Comparison of ENCODE assay signal across 9 mouse cellular contexts in genomic region chr17:56305826-56306225, GRCm38 (mm10). TPM values are rescaled to one million over a fixed set of nuclear protein-coding genes. Genes with fewer than 3 reads are reported as not detected.
DNase-seq lines count a peak whose midpoint lies in the region; ATAC-seq and TF ChIP-seq lines count a peak whose summit lies in the region.
"Had no signal": no experiment of that assay in that cellular context is flagged by ENCODE, and none has a peak within 500 bp of the region (broad histone marks: within the 10 kb centered on the region; RNA-seq: fewer than 3 reads in every experiment).

No protein-coding gene starts in this region.

- WGBS in liver, adult 2 months, result 62% methylated on average over 8 of the region's 8 CpGs
- WGBS in embryonic facial prominence, embryonic 13.5 days, result 68% methylated on average over 8 of the region's 8 CpGs
- 30% methylated on average over 8 of the region's 8 CpGs for WGBS in intestine, postnatal 0 days

- no peaks in the 10 kb centered on the region for H3K9me3 ChIP-seq in embryonic facial prominence, embryonic 13.5 days
- H3K9me3 ChIP-seq in intestine, postnatal 0 days (ENCODE audit: control insufficient read depth), result no peaks in the 10 kb centered on the region

- H3K27ac ChIP-seq in liver, adult 2 months (replicated peaks; ENCODE audit: insufficient read depth, low read depth, low read length), result no peak overlapping the region
- H3K27ac ChIP-seq in embryonic facial prominence, embryonic 13.5 days, result peak overlapping the region; percentile 76; the same call in 1 of the 2 replicates
- 0 out of 2 replicates have a peak overlapping the region, but pooled peaks have one; percentile 35 for H3K27ac ChIP-seq in intestine, postnatal 0 days (ENCODE audit: low read depth, low read length)

- H3K4me1 ChIP-seq in liver, adult 2 months (ENCODE audit: control insufficient read depth, insufficient read depth, low read length), result 0 out of 2 replicates have a peak, but pooled peaks cover 6% of the 10 kb centered on the region
- peaks cover 45% of the 10 kb centered on the region for H3K4me1 ChIP-seq in embryonic facial prominence, embryonic 13.5 days
- H3K4me1 ChIP-seq in intestine, postnatal 0 days (replicated peaks; ENCODE audit: control insufficient read depth, insufficient read depth, low read length), result no peaks in the 10 kb centered on the region; the same call in 1 of the 2 replicates

- peak; percentile 69 for TF ChIP-seq CTCF in liver, adult 2 months (IDR thresholded peaks at IDR 0.05; ENCODE audit: low read depth, low read length)
- peak; percentile 77 for TF ChIP-seq CTCF in intestine, postnatal 0 days (IDR thresholded peaks at IDR 0.05; ENCODE audit: low read depth)

- no peak overlapping the region for H3K9ac ChIP-seq in liver, adult 2 months (ENCODE audit: low read depth, low read length)
- H3K9ac ChIP-seq in embryonic facial prominence, embryonic 13.5 days, result peak overlapping the region; percentile 84
- H3K9ac ChIP-seq in intestine, postnatal 0 days (ENCODE audit: low read depth, low read length), result no peak overlapping the region

- no peak for TF ChIP-seq POLR2A in liver, adult 2 months (IDR thresholded peaks at IDR 0.05; ENCODE audit: extremely low read depth, insufficient read depth, low read length)

- peak overlapping the region; percentile 100 for H3K4me2 ChIP-seq in embryonic facial prominence, embryonic 13.5 days
- H3K4me2 ChIP-seq in intestine, postnatal 0 days (replicated peaks; ENCODE audit: low read depth), result peak overlapping the region; percentile 99

- no peaks in the 10 kb centered on the region for H3K27me3 ChIP-seq in liver, adult 2 months (ENCODE audit: control insufficient read depth, insufficient read depth, low read length)
- H3K27me3 ChIP-seq in embryonic facial prominence, embryonic 13.5 days, result no peaks in the 10 kb centered on the region
- no peaks in the 10 kb centered on the region for H3K27me3 ChIP-seq in intestine, postnatal 0 days (replicated peaks; ENCODE audit: control insufficient read depth, insufficient read depth, low read length)

- ATAC-seq in embryonic facial prominence, embryonic 13.5 days (ENCODE audit: insufficient number of reproducible peaks, insufficient read depth, low FRiP score, low TSS enrichment, low read depth), result no peak
- ATAC-seq in intestine, postnatal 0 days, result peak; percentile 42
- ATAC-seq in activated CD4-positive, CD25-positive, alpha-beta regulatory T cell, adult 4 months, result no peak

- H3K36me3 ChIP-seq in liver, adult 2 months (ENCODE audit: control insufficient read depth, insufficient read depth, low read length), result no peaks in the 10 kb centered on the region
- peaks cover 50% of the 10 kb centered on the region for H3K36me3 ChIP-seq in embryonic facial prominence, embryonic 13.5 days
- H3K36me3 ChIP-seq in intestine, postnatal 0 days (ENCODE audit: control insufficient read depth, insufficient read depth), result peaks cover 20% of the 10 kb centered on the region

- H3K4me3 ChIP-seq in liver, adult 2 months (ENCODE audit: insufficient read depth, low read depth, low read length), result no peak overlapping the region
- peak overlapping the region; percentile 80 for H3K4me3 ChIP-seq in embryonic facial prominence, embryonic 13.5 days
- H3K4me3 ChIP-seq in intestine, postnatal 0 days (ENCODE audit: low read depth, low read length), result no peak overlapping the region

- no peaks in the 10 kb centered on the region for H3K79me2 ChIP-seq in liver, adult 2 months (ENCODE audit: control insufficient read depth, insufficient read depth, low read length)

- DNase-seq in liver, adult 2 months (ENCODE audit: extremely low read depth, low read depth, low spot score), result no peak
- DNase-seq in liver, result no peak
- peak; percentile 28 for DNase-seq in lung, postnatal 36 days
- no peak for DNase-seq in urinary bladder, adult 18-20 months (ENCODE audit: low spot score in 2 of 2)
- no peak for DNase-seq in layer of hippocampus, adult 11-12 months (ENCODE audit: low spot score)

RNA-seq across cellular contexts. Expression of gene Uhrf1, which starts 2.7 kb away (rescaled TPM):
- total RNA-seq in liver, adult 2 months (2014; rRNA removed), result 0.92 and 2.7 TPM in 2 replicates
- polyA plus RNA-seq in liver, adult 2 months (2012; rRNA removed), result 0.20 and 0.22 TPM in 2 replicates
- polyA plus RNA-seq in embryonic facial prominence, embryonic 13.5 days (2015; fragmentation: Nextera tagmentation; extraction: Ambion mirVana), result 135 and 143 TPM in 2 replicates
- 22.5 and 23.5 TPM in 2 replicates for polyA plus RNA-seq in intestine, postnatal 0 days (2015; fragmentation: Nextera tagmentation; extraction: Ambion mirVana)
- 10 to 100 TPM; 19.4 to 33.7 TPM for polyA plus RNA-seq in activated CD4-positive, CD25-positive, alpha-beta regulatory T cell, adult 4 months (2017; shearing (Covaris generic))

RNA-seq across cellular contexts. Expression of gene Arrdc5, which starts 5.7 kb away (rescaled TPM):
- not detected in 2 replicates for total RNA-seq in liver, adult 2 months (2014; rRNA removed)
- not detected in 2 replicates for polyA plus RNA-seq in liver, adult 2 months (2012; rRNA removed)
- not detected in 2 replicates for polyA plus RNA-seq in embryonic facial prominence, embryonic 13.5 days (2015; fragmentation: Nextera tagmentation; extraction: Ambion mirVana)
- not detected in 2 replicates for polyA plus RNA-seq in intestine, postnatal 0 days (2015; fragmentation: Nextera tagmentation; extraction: Ambion mirVana)
- polyA plus RNA-seq in activated CD4-positive, CD25-positive, alpha-beta regulatory T cell, adult 4 months (2017; shearing (Covaris generic)), result not detected
- polyA plus RNA-seq: neural tube, embryonic 14.5 days had no signal

RNA-seq across cellular contexts. Expression of gene Plin3, which starts 13.2 kb away (rescaled TPM):
- total RNA-seq in liver, adult 2 months (2014; rRNA removed), result 23.0 and 28.1 TPM in 2 replicates
- 20.6 and 21.5 TPM in 2 replicates for polyA plus RNA-seq in liver, adult 2 months (2012; rRNA removed)
- 65.8 and 83.2 TPM in 2 replicates for polyA plus RNA-seq in embryonic facial prominence, embryonic 13.5 days (2015; fragmentation: Nextera tagmentation; extraction: Ambion mirVana)
- 521 and 545 TPM in 2 replicates for polyA plus RNA-seq in intestine, postnatal 0 days (2015; fragmentation: Nextera tagmentation; extraction: Ambion mirVana)
- polyA plus RNA-seq in activated CD4-positive, CD25-positive, alpha-beta regulatory T cell, adult 4 months (2017; shearing (Covaris generic)), result 10 to 100 TPM; 22.5 to 40.9 TPM

RNA-seq across cellular contexts. Expression of gene Kdm4b, which starts 20.0 kb away (rescaled TPM):
- 9.5 and 10.4 TPM in 2 replicates for total RNA-seq in liver, adult 2 months (2014; rRNA removed)
- polyA plus RNA-seq in liver, adult 2 months (2012; rRNA removed), result 13.0 and 15.6 TPM in 2 replicates
- 36.5 and 36.9 TPM in 2 replicates for polyA plus RNA-seq in embryonic facial prominence, embryonic 13.5 days (2015; fragmentation: Nextera tagmentation; extraction: Ambion mirVana)
- 8.1 TPM in 2 replicates for polyA plus RNA-seq in intestine, postnatal 0 days (2015; fragmentation: Nextera tagmentation; extraction: Ambion mirVana)
- polyA plus RNA-seq in activated CD4-positive, CD25-positive, alpha-beta regulatory T cell, adult 4 months (2017; shearing (Covaris generic)), result 1 to 10 TPM; 6.4 to 6.8 TPM

RNA-seq across cellular contexts. Expression of gene Ticam1, which starts 29.2 kb away (rescaled TPM):
- 2.5 and 3.4 TPM in 2 replicates for total RNA-seq in liver, adult 2 months (2014; rRNA removed)
- 20.9 and 27.7 TPM in 2 replicates for polyA plus RNA-seq in liver, adult 2 months (2012; rRNA removed)
- polyA plus RNA-seq in embryonic facial prominence, embryonic 13.5 days (2015; fragmentation: Nextera tagmentation; extraction: Ambion mirVana), result 4.1 and 4.3 TPM in 2 replicates
- polyA plus RNA-seq in intestine, postnatal 0 days (2015; fragmentation: Nextera tagmentation; extraction: Ambion mirVana), result 15.8 and 16.0 TPM in 2 replicates
- polyA plus RNA-seq in activated CD4-positive, CD25-positive, alpha-beta regulatory T cell, adult 4 months (2017; shearing (Covaris generic)), result 10 to 100 TPM in 1 of 2 experiments, 1 to 10 TPM in 1; 6.4 to 11.3 TPM

Comparison
In these comparisons a context has a peak if more than half of its experiments do, and no peak if none do; other contexts are left out.
1. RNA of gene Uhrf1, which starts 2.7 kb away (polyA plus RNA-seq): 135 to 143 TPM in embryonic facial prominence, embryonic 13.5 days, 19.4 to 33.7 TPM in activated CD4-positive, CD25-positive, alpha-beta regulatory T cell, adult 4 months and 22.5 to 23.5 TPM in intestine, postnatal 0 days; 0.20 to 0.22 TPM in liver, adult 2 months; every median in the first group is over 10 times any median in the second.